Mouse (Mus musculus) CH12.LX (cell line): ENCODE results near the gene Cyp2g1. TPM values are rescaled to one million over a fixed set of nuclear protein-coding genes. Genes with fewer than 3 reads are reported as not detected.
A peak's percentile ranks its signal among the peaks of the same experiment; 100 is the strongest.

ENCODE experiments used
- DNase-seq: peaks from one replicate; pipeline ENCODE4 v3.0.0-alpha.2; 2013; ENCODE audit errors: extremely low read depth
- H3K27ac ChIP-seq: 2 replicates; pipeline ENCODE4 v1.5.1; 2012; ENCODE audit warnings: low read depth, mild to moderate bottlenecking, control low read depth, moderate library complexity; ENCODE audit not compliant: insufficient read depth
- H3K27me3 ChIP-seq: replicated peaks from 2 replicates; pipeline ENCODE3; 2012; ENCODE audit warnings: inconsistent platforms
- H3K36me3 ChIP-seq, 2 experiments: replicated peaks in 1 of 2; 2 replicates each; pipeline versions ENCODE3 to v1.6.1; 2012; ENCODE audit warnings: inconsistent platforms in 1 of 2, low read length in 1 of 2, mild to moderate bottlenecking in 1 of 2, mixed read lengths in 1 of 2, moderate library complexity in 1 of 2; ENCODE audit not compliant: control insufficient read depth in 1 of 2, insufficient read depth in 1 of 2
- H3K4me1 ChIP-seq, 2 experiments: 2 replicates each; pipeline ENCODE4 v1.6.1; 2012; ENCODE audit warnings: inconsistent platforms in 1 of 2, moderate library complexity in 1 of 2; ENCODE audit not compliant: insufficient read depth in 2 of 2, control insufficient read depth in 1 of 2
- H3K4me2 ChIP-seq: 2 replicates; pipeline ENCODE4 v1.6.1; 2012; ENCODE audit warnings: low read depth, mild to moderate bottlenecking, control low read depth; ENCODE audit not compliant: poor library complexity, insufficient read depth, severe bottlenecking
- H3K4me3 ChIP-seq, 3 experiments: fragments of 150-350 bp in 1 of 3; sonication (generic) in 1 of 3; replicated peaks in 1 of 3; 2 replicates each; pipeline versions ENCODE3 to v1.5.1; 2011 to 2012; ENCODE audit warnings: low read depth in 2 of 3, low read length in 2 of 3, mild to moderate bottlenecking in 2 of 3, moderate library complexity in 2 of 3, control low read depth in 1 of 3, improper control_type of control experiment in 1 of 3, inconsistent platforms in 1 of 3, mixed read lengths in 1 of 3; ENCODE audit not compliant: poor library complexity in 1 of 3
- H3K79me2 ChIP-seq: replicated peaks from 2 replicates; pipeline ENCODE4 v1.6.1; 2012; ENCODE audit warnings: mild to moderate bottlenecking, moderate library complexity; ENCODE audit not compliant: control insufficient read depth, poor library complexity, insufficient read depth, severe bottlenecking; ENCODE audit errors: extremely low read depth
- H3K9ac ChIP-seq: 2 replicates; pipeline ENCODE4 v1.6.1; 2012; ENCODE audit warnings: low read depth, mild to moderate bottlenecking, control low read depth, moderate library complexity; ENCODE audit not compliant: insufficient read depth
- H3K9me3 ChIP-seq: replicated peaks from 2 replicates; pipeline ENCODE3; 2012; ENCODE audit warnings: low read length, inconsistent platforms, mixed read lengths
- BHLHE40 ChIP-seq: IDR thresholded peaks from 2 replicates; pipeline ENCODE4 v1.6.1; 2011; ENCODE audit warnings: mild to moderate bottlenecking, low read depth, low read length, improper control_type of control experiment
- CHD1 ChIP-seq: IDR thresholded peaks from 2 replicates; pipeline ENCODE4 v1.6.1; 2012; ENCODE audit warnings: low read depth, low read length, improper control_type of control experiment, inconsistent platforms
- CHD2 ChIP-seq: IDR thresholded peaks from 2 replicates; pipeline ENCODE4 v1.6.1; 2011; ENCODE audit warnings: low read length, improper control_type of control experiment
- CTCF ChIP-seq, 2 experiments: IDR thresholded peaks in 1 of 2; conservative IDR thresholded peaks in 1 of 2; 2 replicates each; pipeline ENCODE4 v1.5.1; 2011 to 2012; ENCODE audit warnings: low read depth in 2 of 2, low read length in 2 of 2, improper control_type of control experiment in 1 of 2, inconsistent platforms in 1 of 2, mild to moderate bottlenecking in 1 of 2, moderate library complexity in 1 of 2
- E2F4 ChIP-seq: IDR thresholded peaks from 2 replicates; pipeline ENCODE4 v1.6.1; 2011; ENCODE audit warnings: low read depth, low read length, improper control_type of control experiment; ENCODE audit not compliant: insufficient replicate concordance
- ELF1 ChIP-seq: IDR thresholded peaks from 2 replicates; pipeline ENCODE4 v1.6.1; 2014; ENCODE audit warnings: low read depth, mild to moderate bottlenecking, inconsistent platforms, low read length, improper control_type of control experiment
- EP300 ChIP-seq: IDR thresholded peaks from 2 replicates; pipeline ENCODE4 v1.6.1; 2011; ENCODE audit warnings: low read length, improper control_type of control experiment
- GABPA ChIP-seq: IDR thresholded peaks from 2 replicates; pipeline ENCODE4 v1.6.1; 2012; ENCODE audit warnings: low read depth, low read length, improper control_type of control experiment, inconsistent platforms; ENCODE audit not compliant: insufficient replicate concordance
- HCFC1 ChIP-seq: IDR thresholded peaks from 2 replicates; pipeline ENCODE4 v1.6.1; 2012; ENCODE audit warnings: low read depth, mild to moderate bottlenecking, inconsistent platforms, low read length, improper control_type of control experiment
- IRF4 ChIP-seq: IDR thresholded peaks from 2 replicates; pipeline ENCODE4 v1.6.1; 2014; ENCODE audit warnings: low read depth, mild to moderate bottlenecking, inconsistent platforms, low read length, improper control_type of control experiment
- JUN ChIP-seq: IDR thresholded peaks from 2 replicates; pipeline ENCODE4 v1.6.1; 2011; ENCODE audit warnings: low read depth, mild to moderate bottlenecking, low read length, improper control_type of control experiment, moderate library complexity; ENCODE audit not compliant: insufficient read depth
- JUND ChIP-seq: conservative IDR thresholded peaks from 2 replicates; pipeline ENCODE4 v1.6.1; 2011; ENCODE audit warnings: low read depth, low read length, improper control_type of control experiment
- KAT2A ChIP-seq: IDR thresholded peaks from 2 replicates; pipeline ENCODE4 v1.6.1; 2012; ENCODE audit warnings: low read length, improper control_type of control experiment, inconsistent platforms; ENCODE audit not compliant: insufficient replicate concordance
- MAFK ChIP-seq: IDR thresholded peaks from 2 replicates; pipeline ENCODE4 v1.6.1; 2011; ENCODE audit warnings: low read length, improper control_type of control experiment; ENCODE audit not compliant: insufficient replicate concordance
- MEF2A ChIP-seq: IDR thresholded peaks from 2 replicates; pipeline ENCODE4 v1.6.1; 2014; ENCODE audit warnings: low read depth, mild to moderate bottlenecking, inconsistent platforms, low read length, improper control_type of control experiment, borderline replicate concordance
- MXI1 ChIP-seq: IDR thresholded peaks from 2 replicates; pipeline ENCODE4 v1.6.1; 2011; ENCODE audit warnings: mild to moderate bottlenecking, low read depth, low read length, improper control_type of control experiment
- MYC ChIP-seq: IDR thresholded peaks from 2 replicates; pipeline ENCODE4 v1.6.1; 2011; ENCODE audit warnings: low read depth, mild to moderate bottlenecking, improper control_type of control experiment, low read length
- PAX5 ChIP-seq: IDR thresholded peaks from 2 replicates; pipeline ENCODE4 v1.6.1; 2012; ENCODE audit warnings: low read length, inconsistent platforms, mixed read lengths
- POLR2A ChIP-seq: IDR thresholded peaks from 2 replicates; pipeline ENCODE4 v1.6.1; 2011; ENCODE audit warnings: low read depth, mild to moderate bottlenecking, improper control_type of control experiment, low read length
- POLR2AphosphoS2 ChIP-seq: IDR thresholded peaks from 2 replicates; pipeline ENCODE4 v1.6.1; 2011; ENCODE audit warnings: low read depth, low read length, improper control_type of control experiment
- RAD21 ChIP-seq: IDR thresholded peaks from 2 replicates; pipeline ENCODE4 v1.6.1; 2011; ENCODE audit warnings: low read depth, mild to moderate bottlenecking, low read length, improper control_type of control experiment, moderate library complexity
- RCOR1 ChIP-seq: conservative IDR thresholded peaks from 2 replicates; pipeline ENCODE4 v1.6.1; 2012; ENCODE audit warnings: low read depth, mild to moderate bottlenecking, inconsistent platforms, low read length, improper control_type of control experiment
- SIN3A ChIP-seq: IDR thresholded peaks from 2 replicates; pipeline ENCODE4 v1.6.1; 2012; ENCODE audit warnings: low read length, improper control_type of control experiment, inconsistent platforms
- SMC3 ChIP-seq: IDR thresholded peaks from 2 replicates; pipeline ENCODE4 v1.6.1; 2011; ENCODE audit warnings: low read depth, low read length, improper control_type of control experiment
- TBP ChIP-seq: conservative IDR thresholded peaks from 2 replicates; pipeline ENCODE4 v1.6.1; 2011; ENCODE audit warnings: low read depth, low read length, improper control_type of control experiment
- TCF12 ChIP-seq: IDR thresholded peaks from 2 replicates; pipeline ENCODE4 v1.6.1; 2014; ENCODE audit warnings: low read depth, mild to moderate bottlenecking, inconsistent platforms, low read length, improper control_type of control experiment
- UBTF ChIP-seq: IDR thresholded peaks from 2 replicates; pipeline ENCODE4 v1.6.1; 2012; ENCODE audit warnings: low read depth, mild to moderate bottlenecking, inconsistent platforms, low read length, improper control_type of control experiment, moderate library complexity
- USF1 ChIP-seq: IDR thresholded peaks from 2 replicates; pipeline ENCODE4 v1.6.1; 2014; ENCODE audit warnings: low read depth, mild to moderate bottlenecking, inconsistent platforms, low read length, improper control_type of control experiment
- ZC3H11A ChIP-seq: IDR thresholded peaks from 2 replicates; pipeline ENCODE4 v1.6.1; 2012; ENCODE audit warnings: low read depth, mild to moderate bottlenecking, inconsistent platforms, low read length, improper control_type of control experiment
- ZKSCAN1 ChIP-seq: IDR thresholded peaks from 2 replicates; pipeline ENCODE4 v1.6.1; 2012; ENCODE audit warnings: low read depth, inconsistent platforms, low read length, improper control_type of control experiment, borderline replicate concordance
- ZMIZ1 ChIP-seq: IDR thresholded peaks from 2 replicates; pipeline ENCODE4 v1.6.1; 2012; ENCODE audit warnings: low read depth, mild to moderate bottlenecking, inconsistent platforms, low read length, improper control_type of control experiment
- ZNF384 ChIP-seq: IDR thresholded peaks from 2 replicates; pipeline ENCODE4 v1.6.1; 2012; ENCODE audit warnings: low read depth, low read length, improper control_type of control experiment, inconsistent platforms
- dilution Hi-C: fragments of 300-500 bp; cut with MboI; formaldehyde crosslinking; loops from 2 replicates; pipeline ENCODE4 v1.14.3; 2020; ENCODE audit warnings: low sequenced_read_pairs; ENCODE audit not compliant: extremely low pct_unique_long_range_greater_than_20kb, extremely low pct_ligation_motif_present
- in situ Hi-C: fragments of 300-500 bp; cut with MboI; formaldehyde crosslinking; loops from 3 replicates; pipeline ENCODE4 v1.14.3; 2019; ENCODE audit warnings: low sequenced_read_pairs, low pct_ligation_motif_present, low pct_unique_long_range_greater_than_20kb, mixed read lengths
- polyA plus RNA-seq: library from polyadenylated mRNA; unstranded; fragments of >175 nt; gene quantifications from 2 replicates; pipeline ENCODE4 v1.2.1, GENCODE M21; 2012; ENCODE audit warnings: low read depth; ENCODE audit not compliant: insufficient read length
- total RNA-seq, 2 experiments: library from RNA; depleted of rRNA; stranded (reverse); fragments of 300-350 nt in 1 of 2; fragments of >200 nt in 1 of 2; gene quantifications; 2 replicates each; pipeline ENCODE4 v1.2.3; 2012 to 2014

Gene Cyp2g1
- total and polyA plus RNA-seq, 3 experiments, result 0.34 TPM; not detected in 2

- peaks cover 8% of the 10 kb centered on the region for H3K9me3 ChIP-seq
- TF ChIP-seq UBTF, result no peak
- TF ChIP-seq CHD2, result no peak
- no peak for TF ChIP-seq BHLHE40
- no peak for TF ChIP-seq PAX5
- no peak for TF ChIP-seq MYC
- no peak for TF ChIP-seq ELF1
- no peak for TF ChIP-seq RAD21
- no peak for TF ChIP-seq EP300
- TF ChIP-seq TBP, result no peak
- no peak for TF ChIP-seq USF1
- TF ChIP-seq, all 38 proteins: peak for 0
- Histone ChIP-seq H3K27ac (no peak overlapping the region), H3K27me3 (no peaks in the 10 kb centered on the region), H3K4me3 (no peak overlapping the region), H3K4me1 (peaks cover 18 to 24% of the 10 kb centered on the region in 2 experiments), H3K36me3 (no peaks in the 10 kb centered on the region), H3K4me2 (no peak overlapping the region), H3K9ac (no peak overlapping the region), H3K79me2 (no peaks in the 10 kb centered on the region)
- DNase-seq, result no peak
- in situ Hi-C loops (no loop called here), dilution Hi-C loops (no loop called here)
Measured at GRCm38 (mm10) chr7:26789984-26790383, 18.7 kb upstream of the Cyp2g1 start.

DNA sequence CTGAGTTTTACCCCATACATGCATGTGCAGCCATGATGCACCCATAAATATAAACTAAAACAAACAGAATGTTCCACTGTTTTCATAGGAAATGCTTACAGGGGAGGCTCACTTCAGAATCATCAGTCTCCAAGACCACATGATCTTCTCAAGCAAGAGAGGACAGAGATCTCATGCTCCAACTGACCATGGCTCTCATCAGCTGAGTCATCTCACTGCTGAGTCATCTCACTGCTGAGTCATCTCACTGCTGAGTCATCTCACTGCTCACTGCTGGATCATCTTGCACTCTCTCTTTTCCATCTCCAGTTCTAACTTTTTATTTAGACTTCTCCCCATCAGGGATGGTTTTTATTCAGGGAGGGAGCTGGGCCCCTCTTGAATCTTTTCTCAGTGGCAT, 8.6 kb upstream of the Cyp2g1 start:
- dilution Hi-C loops (no loop called here), in situ Hi-C loops (no loop called here)
- H3K36me3 ChIP-seq, result no peaks in the 10 kb centered on the region
- peaks cover 2 to 15% of the 10 kb centered on the region in 2 experiments for H3K4me1 ChIP-seq
- H3K27ac ChIP-seq, result peak overlapping the region; percentile 71
- DNase-seq, result peak; percentile 77
- no peak overlapping the region for H3K4me3 ChIP-seq
- H3K4me2 ChIP-seq, result peak overlapping the region; percentile 79
- H3K79me2 ChIP-seq, result no peaks in the 10 kb centered on the region
- H3K27me3 ChIP-seq, result no peaks in the 10 kb centered on the region
- H3K9me3 ChIP-seq, result no peaks in the 10 kb centered on the region
- peak overlapping the region; percentile 53; the same call in 1 of the 2 replicates for H3K9ac ChIP-seq
- TF ChIP-seq HCFC1 (no peak), KAT2A (no peak), POLR2AphosphoS2 (no peak), USF1 (no peak), TBP (no peak), IRF4 (peak; percentile 97), ZNF384 (no peak), JUN (peak; percentile 99), SIN3A (peak; percentile 70; the same call in 1 of the 2 replicates), CTCF (conservative IDR thresholded peaks at IDR 0.05 in 1 of 2, IDR thresholded peaks at IDR 0.05 in 1 of 2; ENCODE audit: low read depth in 2 of 2, low read length in 2 of 2) (no peak), MYC (peak; percentile 80), ZC3H11A (no peak), JUND (peak; percentile 99), PAX5 (no peak), RAD21 (no peak), MXI1 (peak; percentile 43; the same call in 1 of the 2 replicates), MAFK (peak; percentile 99), E2F4 (no peak), ZMIZ1 (no peak), EP300 (peak; percentile 97), POLR2A (no peak), UBTF (no peak), MEF2A (peak; percentile 81), CHD1 (no peak), GABPA (peak; percentile 29; the same call in 1 of the 2 replicates), ELF1 (no peak), RCOR1 (no peak; the same call in 1 of the 2 replicates), CHD2 (peak; percentile 74; the same call in 1 of the 2 replicates), TCF12 (peak; percentile 61; the same call in 1 of the 2 replicates), BHLHE40 (peak; percentile 73), SMC3 (no peak), ZKSCAN1 (no peak)
